Mouse (Mus musculus) megakaryocyte, adult 5-6 weeks (primary cell): ENCODE measurements at regions not wholly inside any gene's neighbourhood (a gene's known extent, or its start where the extent isn't known, plus 50 kb on each side); places are given as distances from the start of the nearest gene placed in this dataset.

Experiments used
- ATAC-seq: 2 replicates; pipeline ENCODE4 v1.8.0; 2016; ENCODE audit warnings: mild to moderate bottlenecking, inconsistent platforms; ENCODE audit not compliant: poor library complexity, severe bottlenecking

- no peak for ATAC-seq
Observed at GRCm38 (mm10) chr5:148620895-148621786, 68.6 kb upstream of the Ubl3 start.

- ATAC-seq: no peak
Observed at GRCm38 (mm10) chr5:148619917-148620316, 67.3 kb upstream of the Ubl3 start.

DNA sequence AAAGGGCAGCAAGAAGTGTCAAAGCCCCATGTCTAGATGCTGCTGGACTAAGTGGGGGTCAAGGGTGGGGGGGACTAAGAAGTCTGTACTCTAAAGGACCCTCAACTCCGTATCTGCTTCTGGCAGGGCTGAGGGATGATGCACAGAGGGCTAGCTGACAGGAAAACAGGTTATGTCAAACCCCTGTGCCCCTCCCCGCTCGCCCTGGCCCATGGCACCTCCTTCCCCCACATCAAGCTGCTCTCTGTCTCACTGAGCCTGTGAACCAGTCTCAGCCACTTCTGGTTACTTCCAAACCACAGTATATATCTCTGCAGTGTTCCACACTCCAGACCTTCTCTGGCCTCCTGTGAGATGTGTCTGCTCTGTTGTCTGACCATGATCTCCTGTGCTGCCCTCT, 63.8 kb upstream of the Ubl3 start:
- ATAC-seq: no peak

- ATAC-seq: no peak
Observed at GRCm38 (mm10) chr5:148615706-148616366, 63.2 kb upstream of the Ubl3 start.

GRCm38 (mm10) chr5:148615117-148615516, 62.5 kb upstream of the Ubl3 start:
- ATAC-seq: no peak

DNA sequence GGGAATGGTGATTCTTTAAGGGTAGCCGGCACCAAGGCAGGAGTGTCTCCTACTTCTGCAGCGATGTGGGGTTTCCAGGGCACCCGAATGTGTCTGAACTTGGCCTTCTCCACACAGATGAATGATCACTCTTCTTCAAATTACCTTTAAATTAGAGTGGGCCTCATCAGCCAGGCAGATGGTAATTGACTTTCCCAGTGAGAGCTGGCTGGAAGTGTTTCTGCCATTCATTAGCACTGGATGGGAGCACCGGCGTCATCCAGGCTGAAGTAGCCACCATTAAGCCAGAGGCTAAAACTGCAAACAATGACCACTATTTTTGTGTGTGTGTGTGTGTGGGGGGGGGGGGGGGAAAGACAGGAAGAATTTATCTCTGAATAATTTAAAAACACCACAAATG, 58.7 kb upstream of the Ubl3 start:
- no peak for ATAC-seq

GRCm38 (mm10) chr5:148609506-148609880, 56.9 kb upstream of the Ubl3 start:
- ATAC-seq: no peak

- no peak for ATAC-seq
Observed at GRCm38 (mm10) chr5:148608857-148609505, 56.4 kb upstream of the Ubl3 start.

- no peak for ATAC-seq
Observed at GRCm38 (mm10) chr5:148608178-148608577, 55.6 kb upstream of the Ubl3 start.

- ATAC-seq: no peak
Observed at GRCm38 (mm10) chr5:148605730-148606129, 53.1 kb upstream of the Ubl3 start.
